Comparison of ENCODE assay signal across 8 mouse cellular contexts in the genomic region with DNA sequence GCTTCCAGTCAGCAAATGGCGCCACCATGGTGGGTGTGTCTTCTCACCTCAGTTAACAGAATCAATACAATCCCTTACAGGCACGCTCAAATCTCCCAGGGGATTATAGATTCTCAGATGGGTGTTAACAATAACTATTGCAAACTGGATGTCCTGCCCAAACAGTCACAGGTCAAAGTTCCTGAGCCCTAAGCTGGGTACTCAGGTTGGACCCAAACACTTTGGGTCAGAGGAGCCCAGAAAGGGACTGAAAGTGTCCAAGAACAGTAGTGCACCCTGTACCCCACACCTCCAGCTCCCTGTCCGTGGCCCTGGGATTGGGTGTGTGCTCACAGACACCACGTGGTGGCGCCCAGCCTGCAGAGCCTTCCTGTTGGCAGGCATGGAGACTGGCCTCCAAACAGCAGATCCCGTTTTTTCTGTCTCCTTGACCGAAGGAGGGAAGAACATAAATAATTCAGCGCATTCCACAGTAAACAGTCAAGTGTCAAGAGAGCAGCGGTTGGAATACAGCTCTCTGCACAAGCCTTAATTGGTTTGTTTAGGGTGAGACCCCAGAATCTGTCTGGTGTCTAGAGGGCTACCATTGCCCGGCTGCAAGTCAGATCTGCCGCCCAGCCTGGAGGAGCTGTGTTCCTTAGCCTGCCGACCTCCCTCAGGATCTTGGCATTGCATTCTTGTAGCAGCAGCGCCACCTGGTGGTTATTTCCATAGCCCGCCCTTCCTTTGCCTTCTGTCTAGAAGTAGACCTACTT. TPM values are rescaled to one million over a fixed set of nuclear protein-coding genes. Genes with fewer than 3 reads are reported as not detected.
A peak's percentile ranks its signal among the peaks of the same experiment; 100 is the strongest.
DNase-seq lines count a peak whose midpoint lies in the region; ATAC-seq and TF ChIP-seq lines count a peak whose summit lies in the region.

No protein-coding gene starts in this region.

- peak overlapping the region; percentile 23; the same call in 1 of the 2 replicates for H3K9ac ChIP-seq in ES-E14 (ENCODE audit: insufficient read depth, low read depth, low read length, poor library complexity, severe bottlenecking)
- H3K9ac ChIP-seq in forebrain, postnatal 0 days = peak overlapping the region; percentile 28; the same call in 1 of the 2 replicates
- no peak overlapping the region for H3K9ac ChIP-seq in lung, embryonic 14.5 days

- 8% methylated on average over 14 of the region's 14 CpGs for WGBS in forebrain, postnatal 0 days
- 9% methylated on average over 14 of the region's 14 CpGs for WGBS in lung, embryonic 14.5 days
- WGBS in olfactory bulb, adult 2 months = 12% methylated on average over 14 of the region's 14 CpGs

- ATAC-seq in forebrain, postnatal 0 days = peak; percentile 83
- peak; percentile 94 for ATAC-seq in lung, embryonic 14.5 days (ENCODE audit: insufficient read depth)

- peak; percentile 93 for DNase-seq in ES-E14 (ENCODE audit: low read depth, low spot score)
- peak; percentile 81 for DNase-seq in cerebellum, adult 11 months
- peak; percentile 93 for DNase-seq in forebrain, postnatal 0 days
- DNase-seq in heart, postnatal 4 days = peak; percentile 93
- DNase-seq in layer of hippocampus, adult 8-10 months (ENCODE audit: low spot score in 2 of 2) = peak; percentile 77 to 92
- peak; percentile 97 for DNase-seq in lung, embryonic 14.5 days
- DNase-seq in thymus, adult 18-20 months = peak; percentile 44 to 48

- peak overlapping the region in 1 of 2 experiments; percentile 45; a peak in 2 of 4 replicates for H3K4me3 ChIP-seq in ES-E14 (ENCODE audit: insufficient read depth in 1 of 2, low read depth in 1 of 2, low read length in 2 of 2, poor library complexity in 1 of 2, severe bottlenecking in 1 of 2)
- H3K4me3 ChIP-seq in forebrain, postnatal 0 days (ENCODE audit: low read depth, low read length) = peak overlapping the region; percentile 21
- peak overlapping the region; percentile 23 for H3K4me3 ChIP-seq in lung, embryonic 14.5 days (ENCODE audit: low read depth, low read length)
- H3K4me3 ChIP-seq in olfactory bulb, adult 2 months (ENCODE audit: insufficient read depth, low read depth, low read length) = no peak overlapping the region

- H3K9me3 ChIP-seq in ES-E14 (ENCODE audit: control insufficient read depth, insufficient read depth, low read depth, low read length) = no peaks in the 10 kb centered on the region
- no peaks in the 10 kb centered on the region for H3K9me3 ChIP-seq in forebrain, postnatal 0 days (ENCODE audit: low read length)
- no peaks in the 10 kb centered on the region for H3K9me3 ChIP-seq in lung, embryonic 14.5 days (ENCODE audit: low read depth, low read length)

- peak; percentile 95 for TF ChIP-seq CTCF in forebrain, postnatal 0 days (IDR thresholded peaks at IDR 0.05; ENCODE audit: low read depth)
- peak; percentile 94 for TF ChIP-seq CTCF in lung, embryonic 14.5 days (IDR thresholded peaks at IDR 0.05; ENCODE audit: low read depth)
- TF ChIP-seq CTCF in olfactory bulb, adult 2 months (IDR thresholded peaks at IDR 0.05; ENCODE audit: insufficient read depth, low read depth, low read length) = peak; percentile 58; the same call in 1 of the 2 replicates

- no peak overlapping the region for H3K27ac ChIP-seq in ES-E14 (ENCODE audit: insufficient read depth, low read depth, low read length, poor library complexity, severe bottlenecking)
- no peak overlapping the region for H3K27ac ChIP-seq in forebrain, postnatal 0 days (ENCODE audit: low read depth, low read length)
- no peak overlapping the region; the same call in 1 of the 2 replicates for H3K27ac ChIP-seq in lung, embryonic 14.5 days (ENCODE audit: low read depth)
- H3K27ac ChIP-seq in olfactory bulb, adult 2 months (ENCODE audit: insufficient read depth, low read depth, low read length) = no peak overlapping the region

- peak overlapping the region; percentile 49 for H3K4me2 ChIP-seq in forebrain, postnatal 0 days (ENCODE audit: low read depth)
- peak overlapping the region; percentile 56 for H3K4me2 ChIP-seq in lung, embryonic 14.5 days

- peaks cover 2 to 6% of the 10 kb centered on the region in 2 experiments; a peak in 2 of 4 replicates for H3K4me1 ChIP-seq in ES-E14 (ENCODE audit: control insufficient read depth in 2 of 2, insufficient read depth in 2 of 2, low read length in 2 of 2, poor library complexity in 1 of 2)
- no peaks in the 10 kb centered on the region for H3K4me1 ChIP-seq in forebrain, postnatal 0 days (ENCODE audit: insufficient read depth)
- H3K4me1 ChIP-seq in lung, embryonic 14.5 days (ENCODE audit: insufficient read depth) = no peaks in the 10 kb centered on the region
- peaks cover 2% of the 10 kb centered on the region; the same call in 1 of the 2 replicates for H3K4me1 ChIP-seq in olfactory bulb, adult 2 months (ENCODE audit: control insufficient read depth, insufficient read depth, low read length)

- no peaks in the 10 kb centered on the region for H3K27me3 ChIP-seq in forebrain, postnatal 0 days (ENCODE audit: insufficient read depth, low read length)
- H3K27me3 ChIP-seq in lung, embryonic 14.5 days (ENCODE audit: insufficient read depth, low read length) = no peaks in the 10 kb centered on the region

- in situ Hi-C loops in ES-E14 (cut with MboI; ENCODE audit: low sequenced_read_pairs in 2 of 2, unreplicated experiment in 2 of 2) = no loop called here

- TF ChIP-seq POLR2A in olfactory bulb, adult 2 months (IDR thresholded peaks at IDR 0.05; ENCODE audit: insufficient read depth, low read depth, low read length) = no peak

- H3K36me3 ChIP-seq in ES-E14 (ENCODE audit: control insufficient read depth, insufficient read depth, low read length, poor library complexity, severe bottlenecking) = no peaks in the 10 kb centered on the region
- H3K36me3 ChIP-seq in forebrain, postnatal 0 days (ENCODE audit: insufficient read depth) = no peaks in the 10 kb centered on the region
- H3K36me3 ChIP-seq in lung, embryonic 14.5 days (ENCODE audit: insufficient read depth) = no peaks in the 10 kb centered on the region

TF ChIP-seq in ES-E14, 5 proteins besides CTCF, POLR2A, EP300 and RAD21:
- TF ChIP-seq MAFK (IDR thresholded peaks at IDR 0.05; ENCODE audit: insufficient read depth, low read depth, low read length) = no peak
- peak; percentile 67 for TF ChIP-seq ZC3H11A (IDR thresholded peaks at IDR 0.05; ENCODE audit: borderline replicate concordance, low read depth, low read length)
- no peak for TF ChIP-seq CHD2 (IDR thresholded peaks at IDR 0.05; ENCODE audit: low read depth, low read length)
- no peak for TF ChIP-seq ZNF384 (IDR thresholded peaks at IDR 0.05; ENCODE audit: low read depth, low read length)
- 0 out of 2 replicates have a peak, but pooled peaks have one; percentile 38 for TF ChIP-seq HCFC1 (IDR thresholded peaks at IDR 0.05; ENCODE audit: borderline replicate concordance, insufficient read depth, low read length)
TF ChIP-seq in ES-E14: peak in this region for 2.

RNA-seq across cellular contexts. Expression of gene Zfp354c, which starts 58.4 kb away (rescaled TPM):
- total RNA-seq in ES-E14 (2012; rRNA removed) = 11.0 and 13.0 TPM in 2 replicates
- total RNA-seq in forebrain, postnatal 0 days (2014; rRNA removed) = 42.7 and 46.6 TPM in 2 replicates
- polyA plus RNA-seq in forebrain, postnatal 0 days (2015; fragmentation: Nextera tagmentation; extraction: Ambion mirVana) = 27.1 and 35.1 TPM in 2 replicates
- 10 to 100 TPM in 1 of 2 experiments, 1 to 10 TPM in 1; 9.8 to 10.1 TPM for total RNA-seq in heart, postnatal 4 days (2021)
- 10 to 100 TPM; 43.0 to 51.2 (median 48.0) TPM for total RNA-seq in layer of hippocampus, adult 8-10 months (2022)
- 34.1 and 34.2 TPM in 2 replicates for polyA plus RNA-seq in lung, embryonic 14.5 days (2014; fragmentation: Nextera tagmentation; extraction: Ambion mirVana)
- not detected in 2 replicates for polyA plus RNA-seq in olfactory bulb, adult 2 months (2012; ENCODE audit: insufficient read depth, insufficient read length, low replicate concordance, missing spikeins)

Comparison
In these comparisons a context has a peak if more than half of its experiments do, and no peak if none do; other contexts are left out.
1. DNase-seq: peak in every context shown above with its lines; median percentile 97 in lung, embryonic 14.5 days; 93 in ES-E14; 93 in forebrain, postnatal 0 days; 93 in heart, postnatal 4 days; 84 in layer of hippocampus, adult 8-10 months; 81 in cerebellum, adult 11 months; 46 in thymus, adult 18-20 months.